Mouse (Mus musculus) CH12.LX (cell line): ENCODE measurements around the gene Maz. TPM values are rescaled to one million over a fixed set of nuclear protein-coding genes. Genes with fewer than 3 reads are reported as not detected.

ENCODE experiments used
- DNase-seq: peaks from one replicate; pipeline ENCODE4 v3.0.0-alpha.2; 2013; ENCODE audit errors: extremely low read depth
- H3K27ac ChIP-seq: 2 replicates; pipeline ENCODE4 v1.5.1; 2012; ENCODE audit warnings: low read depth, mild to moderate bottlenecking, control low read depth, moderate library complexity; ENCODE audit not compliant: insufficient read depth
- H3K27me3 ChIP-seq: replicated peaks from 2 replicates; pipeline ENCODE3; 2012; ENCODE audit warnings: inconsistent platforms
- H3K36me3 ChIP-seq, 2 experiments: replicated peaks in 1 of 2; 2 replicates each; pipeline versions ENCODE3 to v1.6.1; 2012; ENCODE audit warnings: inconsistent platforms in 1 of 2, low read length in 1 of 2, mild to moderate bottlenecking in 1 of 2, mixed read lengths in 1 of 2, moderate library complexity in 1 of 2; ENCODE audit not compliant: control insufficient read depth in 1 of 2, insufficient read depth in 1 of 2
- H3K4me1 ChIP-seq, 2 experiments: 2 replicates each; pipeline ENCODE4 v1.6.1; 2012; ENCODE audit warnings: inconsistent platforms in 1 of 2, moderate library complexity in 1 of 2; ENCODE audit not compliant: insufficient read depth in 2 of 2, control insufficient read depth in 1 of 2
- H3K4me2 ChIP-seq: 2 replicates; pipeline ENCODE4 v1.6.1; 2012; ENCODE audit warnings: low read depth, mild to moderate bottlenecking, control low read depth; ENCODE audit not compliant: poor library complexity, insufficient read depth, severe bottlenecking
- H3K4me3 ChIP-seq, 3 experiments: fragments of 150-350 bp in 1 of 3; sonication (generic) in 1 of 3; replicated peaks in 1 of 3; 2 replicates each; pipeline versions ENCODE3 to v1.5.1; 2011 to 2012; ENCODE audit warnings: low read depth in 2 of 3, low read length in 2 of 3, mild to moderate bottlenecking in 2 of 3, moderate library complexity in 2 of 3, control low read depth in 1 of 3, improper control_type of control experiment in 1 of 3, inconsistent platforms in 1 of 3, mixed read lengths in 1 of 3; ENCODE audit not compliant: poor library complexity in 1 of 3
- H3K79me2 ChIP-seq: replicated peaks from 2 replicates; pipeline ENCODE4 v1.6.1; 2012; ENCODE audit warnings: mild to moderate bottlenecking, moderate library complexity; ENCODE audit not compliant: control insufficient read depth, poor library complexity, insufficient read depth, severe bottlenecking; ENCODE audit errors: extremely low read depth
- H3K9ac ChIP-seq: 2 replicates; pipeline ENCODE4 v1.6.1; 2012; ENCODE audit warnings: low read depth, mild to moderate bottlenecking, control low read depth, moderate library complexity; ENCODE audit not compliant: insufficient read depth
- H3K9me3 ChIP-seq: replicated peaks from 2 replicates; pipeline ENCODE3; 2012; ENCODE audit warnings: low read length, inconsistent platforms, mixed read lengths
- BHLHE40 ChIP-seq: IDR thresholded peaks from 2 replicates; pipeline ENCODE4 v1.6.1; 2011; ENCODE audit warnings: mild to moderate bottlenecking, low read depth, low read length, improper control_type of control experiment
- CTCF ChIP-seq, 2 experiments: IDR thresholded peaks in 1 of 2; conservative IDR thresholded peaks in 1 of 2; 2 replicates each; pipeline ENCODE4 v1.5.1; 2011 to 2012; ENCODE audit warnings: low read depth in 2 of 2, low read length in 2 of 2, improper control_type of control experiment in 1 of 2, inconsistent platforms in 1 of 2, mild to moderate bottlenecking in 1 of 2, moderate library complexity in 1 of 2
- E2F4 ChIP-seq: IDR thresholded peaks from 2 replicates; pipeline ENCODE4 v1.6.1; 2011; ENCODE audit warnings: low read depth, low read length, improper control_type of control experiment; ENCODE audit not compliant: insufficient replicate concordance
- ELF1 ChIP-seq: IDR thresholded peaks from 2 replicates; pipeline ENCODE4 v1.6.1; 2014; ENCODE audit warnings: low read depth, mild to moderate bottlenecking, inconsistent platforms, low read length, improper control_type of control experiment
- HCFC1 ChIP-seq: IDR thresholded peaks from 2 replicates; pipeline ENCODE4 v1.6.1; 2012; ENCODE audit warnings: low read depth, mild to moderate bottlenecking, inconsistent platforms, low read length, improper control_type of control experiment
- JUN ChIP-seq: IDR thresholded peaks from 2 replicates; pipeline ENCODE4 v1.6.1; 2011; ENCODE audit warnings: low read depth, mild to moderate bottlenecking, low read length, improper control_type of control experiment, moderate library complexity; ENCODE audit not compliant: insufficient read depth
- JUND ChIP-seq: conservative IDR thresholded peaks from 2 replicates; pipeline ENCODE4 v1.6.1; 2011; ENCODE audit warnings: low read depth, low read length, improper control_type of control experiment
- KAT2A ChIP-seq: IDR thresholded peaks from 2 replicates; pipeline ENCODE4 v1.6.1; 2012; ENCODE audit warnings: low read length, improper control_type of control experiment, inconsistent platforms; ENCODE audit not compliant: insufficient replicate concordance
- MAFK ChIP-seq: IDR thresholded peaks from 2 replicates; pipeline ENCODE4 v1.6.1; 2011; ENCODE audit warnings: low read length, improper control_type of control experiment; ENCODE audit not compliant: insufficient replicate concordance
- MAX ChIP-seq: IDR thresholded peaks from 2 replicates; pipeline ENCODE4 v1.6.1; 2011; ENCODE audit warnings: low read length, improper control_type of control experiment
- MAZ ChIP-seq: IDR thresholded peaks from 2 replicates; pipeline ENCODE4 v1.6.1; 2012; ENCODE audit warnings: low read depth, mild to moderate bottlenecking, inconsistent platforms, low read length, improper control_type of control experiment, moderate library complexity
- MEF2A ChIP-seq: IDR thresholded peaks from 2 replicates; pipeline ENCODE4 v1.6.1; 2014; ENCODE audit warnings: low read depth, mild to moderate bottlenecking, inconsistent platforms, low read length, improper control_type of control experiment, borderline replicate concordance
- MXI1 ChIP-seq: IDR thresholded peaks from 2 replicates; pipeline ENCODE4 v1.6.1; 2011; ENCODE audit warnings: mild to moderate bottlenecking, low read depth, low read length, improper control_type of control experiment
- MYC ChIP-seq: IDR thresholded peaks from 2 replicates; pipeline ENCODE4 v1.6.1; 2011; ENCODE audit warnings: low read depth, mild to moderate bottlenecking, improper control_type of control experiment, low read length
- NELFE ChIP-seq: IDR thresholded peaks from 2 replicates; pipeline ENCODE4 v1.6.1; 2011; ENCODE audit warnings: low read depth, low read length, improper control_type of control experiment
- NRF1 ChIP-seq: IDR thresholded peaks from 2 replicates; pipeline ENCODE4 v1.6.1; 2014; ENCODE audit warnings: low read depth, mild to moderate bottlenecking, inconsistent platforms, low read length, improper control_type of control experiment, moderate library complexity
- POLR2A ChIP-seq: IDR thresholded peaks from 2 replicates; pipeline ENCODE4 v1.6.1; 2011; ENCODE audit warnings: low read depth, mild to moderate bottlenecking, improper control_type of control experiment, low read length
- POLR2AphosphoS2 ChIP-seq: IDR thresholded peaks from 2 replicates; pipeline ENCODE4 v1.6.1; 2011; ENCODE audit warnings: low read depth, low read length, improper control_type of control experiment
- SIN3A ChIP-seq: IDR thresholded peaks from 2 replicates; pipeline ENCODE4 v1.6.1; 2012; ENCODE audit warnings: low read length, improper control_type of control experiment, inconsistent platforms
- SMC3 ChIP-seq: IDR thresholded peaks from 2 replicates; pipeline ENCODE4 v1.6.1; 2011; ENCODE audit warnings: low read depth, low read length, improper control_type of control experiment
- TBP ChIP-seq: conservative IDR thresholded peaks from 2 replicates; pipeline ENCODE4 v1.6.1; 2011; ENCODE audit warnings: low read depth, low read length, improper control_type of control experiment
- TCF12 ChIP-seq: IDR thresholded peaks from 2 replicates; pipeline ENCODE4 v1.6.1; 2014; ENCODE audit warnings: low read depth, mild to moderate bottlenecking, inconsistent platforms, low read length, improper control_type of control experiment
- ZC3H11A ChIP-seq: IDR thresholded peaks from 2 replicates; pipeline ENCODE4 v1.6.1; 2012; ENCODE audit warnings: low read depth, mild to moderate bottlenecking, inconsistent platforms, low read length, improper control_type of control experiment
- ZKSCAN1 ChIP-seq: IDR thresholded peaks from 2 replicates; pipeline ENCODE4 v1.6.1; 2012; ENCODE audit warnings: low read depth, inconsistent platforms, low read length, improper control_type of control experiment, borderline replicate concordance
- ZMIZ1 ChIP-seq: IDR thresholded peaks from 2 replicates; pipeline ENCODE4 v1.6.1; 2012; ENCODE audit warnings: low read depth, mild to moderate bottlenecking, inconsistent platforms, low read length, improper control_type of control experiment
- ZNF384 ChIP-seq: IDR thresholded peaks from 2 replicates; pipeline ENCODE4 v1.6.1; 2012; ENCODE audit warnings: low read depth, low read length, improper control_type of control experiment, inconsistent platforms
- dilution Hi-C: fragments of 300-500 bp; cut with MboI; formaldehyde crosslinking; loops from 2 replicates; pipeline ENCODE4 v1.14.3; 2020; ENCODE audit warnings: low sequenced_read_pairs; ENCODE audit not compliant: extremely low pct_unique_long_range_greater_than_20kb, extremely low pct_ligation_motif_present
- in situ Hi-C: fragments of 300-500 bp; cut with MboI; formaldehyde crosslinking; loops from 3 replicates; pipeline ENCODE4 v1.14.3; 2019; ENCODE audit warnings: low sequenced_read_pairs, low pct_ligation_motif_present, low pct_unique_long_range_greater_than_20kb, mixed read lengths
- polyA plus RNA-seq: library from polyadenylated mRNA; unstranded; fragments of >175 nt; gene quantifications from 2 replicates; pipeline ENCODE4 v1.2.1, GENCODE M21; 2012; ENCODE audit warnings: low read depth; ENCODE audit not compliant: insufficient read length
- total RNA-seq, 2 experiments: library from RNA; depleted of rRNA; stranded (reverse); fragments of 300-350 nt in 1 of 2; fragments of >200 nt in 1 of 2; gene quantifications; 2 replicates each; pipeline ENCODE4 v1.2.3; 2012 to 2014

Gene Maz
- total and polyA plus RNA-seq, 3 experiments = 87.0 to 219 (median 91.2) TPM

GRCm38 (mm10) chr7:127016081-127016480 is 10.8 kb downstream of the Maz start:
- TF ChIP-seq ELF1 (peak; percentile 50; the same call in 1 of the 2 replicates), E2F4 (no peak), MAZ (0 out of 2 replicates have a peak, but pooled peaks have one; percentile 58), ZNF384 (no peak), ZMIZ1 (0 out of 2 replicates have a peak, but pooled peaks have one; percentile 20), NELFE (peak; percentile 73), ZC3H11A (no peak), SMC3 (no peak), MYC (peak; percentile 83), POLR2A (peak; percentile 79), JUND (no peak), BHLHE40 (peak; percentile 60; the same call in 1 of the 2 replicates), MAX (peak; percentile 72), HCFC1 (no peak), SIN3A (peak; percentile 64; the same call in 1 of the 2 replicates), TCF12 (peak; percentile 63), NRF1 (peak; percentile 52; the same call in 1 of the 2 replicates), MXI1 (peak; percentile 71), TBP (peak; percentile 80)
- TF ChIP-seq, all 38 proteins: peak for 13
- Histone ChIP-seq H3K36me3 (peaks cover 6 to 50% of the 10 kb centered on the region in 2 experiments), H3K9me3 (no peaks in the 10 kb centered on the region), H3K4me2 (peak overlapping the region; percentile 77), H3K4me3 (peak overlapping the region; percentile 65 to 92 (median 89)), H3K79me2 (peaks cover 14% of the 10 kb centered on the region), H3K27me3 (no peaks in the 10 kb centered on the region), H3K9ac (peak overlapping the region; percentile 91), H3K27ac (peak overlapping the region; percentile 80), H3K4me1 (peaks cover 22 to 70% of the 10 kb centered on the region in 2 experiments; a peak in 3 of 4 replicates)
- peak; percentile 89 for DNase-seq
- dilution Hi-C loops = no loop called here
- in situ Hi-C loops = loop anchor here (5.0 to 10.0 kb wide), 2 partner anchors 54 to 311 kb away; partner anchors contain the start of gene Coro1a

- Histone ChIP-seq H3K4me1 (peaks cover 22 to 72% of the 10 kb centered on the region in 2 experiments; a peak in 3 of 4 replicates), H3K4me3 (peak overlapping the region in 1 of 3 experiments; percentile 25), H3K36me3 (peaks cover 6 to 50% of the 10 kb centered on the region in 2 experiments), H3K79me2 (peaks cover 14% of the 10 kb centered on the region), H3K9me3 (no peaks in the 10 kb centered on the region), H3K27me3 (no peaks in the 10 kb centered on the region), H3K27ac (peak overlapping the region; percentile 2; the same call in 1 of the 2 replicates), H3K9ac (peak overlapping the region; percentile 52; the same call in 1 of the 2 replicates), H3K4me2 (peak overlapping the region; percentile 77)
- dilution Hi-C loops (no loop called here), in situ Hi-C loops (loop anchor here (5.0 to 10.0 kb wide), 2 partner anchors 53 to 310 kb away; partner anchors contain the start of gene Coro1a)
- TF ChIP-seq CTCF (conservative IDR thresholded peaks at IDR 0.05 in 1 of 2, IDR thresholded peaks at IDR 0.05 in 1 of 2; ENCODE audit: low read depth in 2 of 2, low read length in 2 of 2) (no peak), JUN (no peak), MAFK (no peak), ZKSCAN1 (no peak), MAX (no peak), MEF2A (no peak), ZC3H11A (no peak), POLR2AphosphoS2 (no peak), ZMIZ1 (no peak), KAT2A (no peak), BHLHE40 (no peak)
- no peak for DNase-seq
These were observed 11.8 kb downstream of the Maz start for GRCm38 (mm10) chr7:127014993-127015392.
